Mouse (Mus musculus) CH12.LX (cell line): ENCODE data around the gene Rpp25l.

Source experiments
- MEF2A ChIP-seq: IDR thresholded peaks from 2 replicates; pipeline ENCODE4 v1.6.1; 2014; ENCODE audit warnings: low read depth, mild to moderate bottlenecking, inconsistent platforms, low read length, improper control_type of control experiment, borderline replicate concordance
- POLR2AphosphoS2 ChIP-seq: IDR thresholded peaks from 2 replicates; pipeline ENCODE4 v1.6.1; 2011; ENCODE audit warnings: low read depth, low read length, improper control_type of control experiment

DNA sequence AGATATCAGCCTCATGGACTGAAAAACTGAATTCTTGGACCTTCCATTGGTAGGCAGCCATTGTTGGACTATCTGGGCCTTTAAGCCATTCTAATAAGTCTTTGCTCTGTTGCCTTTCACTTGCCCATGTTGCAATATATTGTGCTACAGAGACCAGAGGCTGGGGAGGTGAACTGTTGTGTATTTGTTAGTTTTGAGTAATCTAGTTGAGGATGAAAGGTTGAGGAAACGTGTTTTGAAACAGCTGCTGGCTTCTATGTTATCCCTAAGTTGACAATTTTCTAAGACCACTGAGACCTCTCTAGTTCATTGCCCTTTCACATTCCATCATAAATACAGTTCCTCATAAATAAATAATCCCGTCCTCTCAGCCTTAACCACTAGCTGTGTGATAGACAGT lies 30.8 kb upstream of the Rpp25l start:
- TF ChIP-seq MEF2A: no peak
- no peak for TF ChIP-seq POLR2AphosphoS2
